Mouse (Mus musculus) testis, adult 2 months (tissue): ENCODE measurements around the gene 1600002K03Rik. TPM values are rescaled to one million over a fixed set of nuclear protein-coding genes. Genes with fewer than 3 reads are reported as not detected.
"Not testable (repeated sequence)": the region's sequence is repeated elsewhere in the genome, so short reads cannot be mapped to it uniquely, and the experiment has no call there.

ENCODE experiments used
- H3K27ac ChIP-seq: fragments of 200-500 bp; 2 replicates; pipeline ENCODE4 v1.5.1; 2012; ENCODE audit warnings: low read depth, low read length; ENCODE audit not compliant: control insufficient read depth, insufficient read depth
- H3K27me3 ChIP-seq: fragments of 200-500 bp; 2 replicates; pipeline ENCODE4 v1.6.1; 2012; ENCODE audit warnings: mild to moderate bottlenecking, low read length, moderate library complexity; ENCODE audit not compliant: control insufficient read depth, insufficient read depth
- H3K36me3 ChIP-seq: fragments of 200-500 bp; 2 replicates; pipeline ENCODE4 v1.6.1; 2012; ENCODE audit warnings: mild to moderate bottlenecking, low read length; ENCODE audit not compliant: control insufficient read depth, insufficient read depth
- H3K4me1 ChIP-seq: fragments of 200-500 bp; 2 replicates; pipeline ENCODE4 v1.6.1; 2012; ENCODE audit warnings: low read length; ENCODE audit not compliant: control insufficient read depth, insufficient read depth
- H3K4me3 ChIP-seq: fragments of 200-500 bp; 2 replicates; pipeline ENCODE4 v1.5.1; 2012; ENCODE audit warnings: low read depth, mild to moderate bottlenecking, low read length, moderate library complexity, mixed read lengths; ENCODE audit not compliant: control insufficient read depth
- CTCF ChIP-seq: fragments of 200-500 bp; IDR thresholded peaks from 2 replicates; pipeline ENCODE4 v1.5.1; 2012; ENCODE audit warnings: low read depth, mild to moderate bottlenecking, inconsistent platforms, low read length, moderate library complexity; ENCODE audit not compliant: control insufficient read depth, insufficient read depth, insufficient replicate concordance
- POLR2A ChIP-seq: fragments of 200-500 bp; IDR thresholded peaks from 2 replicates; pipeline ENCODE4 v1.6.1; 2012; ENCODE audit warnings: low read depth, mild to moderate bottlenecking, inconsistent platforms, low read length, moderate library complexity; ENCODE audit not compliant: control insufficient read depth
- polyA plus RNA-seq: library from polyadenylated mRNA; depleted of rRNA; stranded (reverse); fragments of >200 nt; gene quantifications from 2 replicates; pipeline ENCODE4 v1.2.3, GENCODE M21; 2012

The 1600002K03Rik gene
- polyA plus RNA-seq, 1 experiment = 7.9 TPM

GRCm38 (mm10) chr10:80161522-80162242 is 11.1 kb upstream of the 1600002K03Rik start:
- Histone ChIP-seq H3K27ac (peak overlapping the region; percentile 23), H3K36me3 (no peaks in the 10 kb centered on the region), H3K4me1 (peaks cover 43% of the 10 kb centered on the region), H3K4me3 (no peak overlapping the region), H3K27me3 (no peaks in the 10 kb centered on the region)
- TF ChIP-seq POLR2A = no peak
- TF ChIP-seq CTCF = no peak

GRCm38 (mm10) chr10:80162243-80162608 is 10.5 kb upstream of the 1600002K03Rik start:
- peaks cover 45% of the 10 kb centered on the region for H3K4me1 ChIP-seq

GRCm38 (mm10) chr10:80162716-80163299 is 9.9 kb upstream of the 1600002K03Rik start:
- H3K27ac ChIP-seq = 0 out of 2 replicates have a peak overlapping the region, but pooled peaks have one; percentile 10
- no peaks in the 10 kb centered on the region for H3K36me3 ChIP-seq
- peaks cover 45% of the 10 kb centered on the region for H3K4me1 ChIP-seq
- H3K27me3 ChIP-seq = no peaks in the 10 kb centered on the region
- H3K4me3 ChIP-seq = no peak overlapping the region
- TF ChIP-seq CTCF (no peak), POLR2A (no peak)

More at GRCm38 (mm10) chr10:80162243-80162608, 10.5 kb upstream of the 1600002K03Rik start:
- H3K4me3 ChIP-seq = no peak overlapping the region
- no peak for TF ChIP-seq CTCF
- TF ChIP-seq POLR2A = no peak
- no peaks in the 10 kb centered on the region for H3K36me3 ChIP-seq
- no peaks in the 10 kb centered on the region for H3K27me3 ChIP-seq
- peak overlapping the region; percentile 10; the same call in 1 of the 2 replicates for H3K27ac ChIP-seq

GRCm38 (mm10) chr10:80163721-80164120 is 9.0 kb upstream of the 1600002K03Rik start:
- Histone ChIP-seq H3K4me3 (no peak overlapping the region), H3K36me3 (no peaks in the 10 kb centered on the region), H3K27me3 (no peaks in the 10 kb centered on the region), H3K27ac (no peak overlapping the region; the same call in 1 of the 2 replicates), H3K4me1 (peaks cover 39% of the 10 kb centered on the region)
- TF ChIP-seq CTCF = no peak
- no peak for TF ChIP-seq POLR2A

GRCm38 (mm10) chr10:80164161-80164997 is 8.4 kb upstream of the 1600002K03Rik start:
- Histone ChIP-seq H3K4me1 (peaks cover 33% of the 10 kb centered on the region), H3K27me3 (no peaks in the 10 kb centered on the region), H3K4me3 (peak overlapping the region; percentile 68), H3K36me3 (no peaks in the 10 kb centered on the region), H3K27ac (peak overlapping the region; percentile 15; the same call in 1 of the 2 replicates)
- no peak for TF ChIP-seq POLR2A
- no peak for TF ChIP-seq CTCF

- H3K4me1 ChIP-seq = peaks cover 31% of the 10 kb centered on the region
- peak overlapping the region; percentile 15; the same call in 1 of the 2 replicates for H3K27ac ChIP-seq
- no peaks in the 10 kb centered on the region for H3K27me3 ChIP-seq
- peak overlapping the region; percentile 68 for H3K4me3 ChIP-seq
- peaks cover under 1% of the 10 kb centered on the region for H3K36me3 ChIP-seq
- TF ChIP-seq CTCF (peak; percentile 94; the same call in 1 of the 2 replicates), POLR2A (peak; percentile 49; the same call in 1 of the 2 replicates)
Observed at GRCm38 (mm10) chr10:80164998-80165344, 7.8 kb upstream of the 1600002K03Rik start.

GRCm38 (mm10) chr10:80165392-80166128 is 7.2 kb upstream of the 1600002K03Rik start, which contains the start of gene Cirbp:
Gene Cirbp, plus strand, starts transcription at chr10:80165985.
- Histone ChIP-seq H3K4me3 (peak within 1 kb of the TSS; percentile 68), H3K27me3 (no peaks in the 10 kb centered on the region), H3K4me1 (peaks cover 29% of the 10 kb centered on the region), H3K36me3 (peaks cover 2% of the 10 kb centered on the region), H3K27ac (peak within 1 kb of the TSS; percentile 15; the same call in 1 of the 2 replicates)
- no peak for TF ChIP-seq CTCF
- TF ChIP-seq POLR2A = no peak

- peaks cover 24% of the 10 kb centered on the region for H3K4me1 ChIP-seq
- not testable (repeated sequence) for H3K27me3 ChIP-seq, H3K27ac ChIP-seq, H3K4me3 ChIP-seq, H3K36me3 ChIP-seq
Observed at GRCm38 (mm10) chr10:80166136-80166535, 6.6 kb upstream of the 1600002K03Rik start.
